Mouse (Mus musculus) C2C12 (cell line): ENCODE data around the gene Pmis2. TPM values are rescaled to one million over a fixed set of nuclear protein-coding genes. Genes with fewer than 3 reads are reported as not detected.

Experiments
- H3K27me3 ChIP-seq: one replicate; pipeline ENCODE4 v1.6.1; 2011; ENCODE audit not compliant: control insufficient read depth, insufficient read depth, insufficient read length
- H3K36me3 ChIP-seq: one replicate; pipeline ENCODE4 v1.6.1; 2011; ENCODE audit not compliant: control insufficient read depth, insufficient read depth
- H3K4me3 ChIP-seq: one replicate; pipeline ENCODE4 v1.5.1; 2011; ENCODE audit warnings: mild to moderate bottlenecking, control low read depth; ENCODE audit not compliant: poor library complexity, insufficient read depth, severe bottlenecking
- H3K79me2 ChIP-seq: one replicate; pipeline ENCODE4 v1.6.1; 2011; ENCODE audit not compliant: control insufficient read depth, insufficient read depth
- H3K79me3 ChIP-seq: one replicate; pipeline ENCODE4 v1.6.1; 2011; ENCODE audit warnings: low read depth, control low read depth
- H3ac ChIP-seq: one replicate; pipeline ENCODE3; 2011; ENCODE audit warnings: low read depth; ENCODE audit not compliant: control insufficient read depth, insufficient read length
- CEBPB ChIP-seq: IDR thresholded peaks from one replicate; pipeline ENCODE4 v1.6.1; 2011; ENCODE audit warnings: low read depth, mild to moderate bottlenecking, control low read depth, moderate library complexity
- CTCF ChIP-seq: IDR thresholded peaks from one replicate; pipeline ENCODE4 v1.5.1; 2011; ENCODE audit not compliant: control insufficient read depth, insufficient read depth, insufficient read length
- FOSL1 ChIP-seq: IDR thresholded peaks from one replicate; pipeline ENCODE4 v1.8.0; 2011; ENCODE audit warnings: mild to moderate bottlenecking, low read length; ENCODE audit not compliant: poor library complexity, insufficient read depth, severe bottlenecking
- MAX ChIP-seq: IDR thresholded peaks from one replicate; pipeline ENCODE4 v1.6.1; 2011; ENCODE audit warnings: mild to moderate bottlenecking, control low read depth
- MYOD1 ChIP-seq: IDR thresholded peaks from one replicate; pipeline ENCODE4 v1.6.1; 2011; ENCODE audit warnings: low read depth; ENCODE audit not compliant: control insufficient read depth, insufficient read length
- MYOG ChIP-seq: IDR thresholded peaks from one replicate; pipeline ENCODE4 v1.6.1; 2011; ENCODE audit not compliant: control insufficient read depth, insufficient read length; ENCODE audit errors: extremely low read depth
- USF1 ChIP-seq: IDR thresholded peaks from one replicate; pipeline ENCODE4 v1.6.1; 2011; ENCODE audit warnings: low read depth, mild to moderate bottlenecking, control low read depth, moderate library complexity
- polyA plus RNA-seq: library from polyadenylated mRNA; unstranded; fragments of >200 nt; fragmentation: generic; extraction: Trizol; gene quantifications from one replicate; pipeline ENCODE4 v1.2.1, GENCODE M21; 2012; ENCODE audit warnings: missing spikeins

The Pmis2 gene
- polyA plus RNA-seq, 1 experiment: not detected

DNA sequence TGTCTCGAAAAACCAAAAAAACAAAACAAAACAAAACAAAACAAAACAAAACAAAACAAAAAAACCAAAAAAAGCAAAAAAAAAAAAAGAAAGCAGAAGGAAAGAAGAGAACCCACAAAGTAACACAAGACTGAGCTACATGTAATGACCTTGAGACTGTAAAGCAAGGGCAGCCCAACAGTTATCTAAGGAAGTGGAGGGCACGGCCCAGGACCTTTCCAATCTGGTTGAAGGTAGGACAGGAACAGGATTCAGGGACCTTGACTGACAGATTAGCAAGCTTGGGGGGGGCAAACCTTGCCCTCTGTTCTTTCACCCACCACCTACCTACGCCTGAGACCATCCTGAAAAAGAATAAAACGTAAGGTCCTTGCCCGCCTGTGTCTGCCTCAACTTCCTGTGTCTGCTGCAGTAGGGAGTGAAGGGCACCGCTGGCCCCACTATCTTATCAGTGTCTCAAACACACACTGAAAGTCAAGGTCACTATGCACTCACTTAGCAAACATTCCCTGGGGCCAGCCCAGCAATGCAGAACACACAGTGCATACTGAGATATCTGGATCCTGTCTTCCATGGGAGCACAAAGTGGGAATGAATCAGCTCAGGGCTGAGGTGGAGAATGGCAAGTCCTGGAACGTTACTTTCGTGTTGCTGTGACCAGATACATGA, 34.9 kb upstream of the Pmis2 start:
- TF ChIP-seq MAX: no peak
- TF ChIP-seq USF1: no peak
- no peak for TF ChIP-seq MYOG
- no peak for TF ChIP-seq MYOD1
- TF ChIP-seq CEBPB: no peak
- no peak for TF ChIP-seq FOSL1
- TF ChIP-seq CTCF: no peak

GRCm38 (mm10) chr7:30698589-30698988, 27.2 kb upstream of the Pmis2 start, which contains the start of gene 2200002J24Rik:
Gene 2200002J24Rik, plus strand, starts transcription at chr7:30698926.
- Histone ChIP-seq H3K79me3 (no peaks in the 10 kb centered on the region), H3ac (no peak within 1 kb of the TSS), H3K79me2 (no peaks in the 10 kb centered on the region), H3K4me3 (no peak within 1 kb of the TSS), H3K27me3 (no peaks in the 10 kb centered on the region), H3K36me3 (no peaks in the 10 kb centered on the region)
- TF ChIP-seq CEBPB: no peak
- no peak for TF ChIP-seq MYOD1
- no peak for TF ChIP-seq CTCF
- no peak for TF ChIP-seq FOSL1
- no peak for TF ChIP-seq MYOG
- no peak for TF ChIP-seq MAX
- no peak for TF ChIP-seq USF1

More for the DNA sequence above, 34.9 kb upstream of the Pmis2 start:
- no peak overlapping the region for H3ac ChIP-seq
- H3K79me2 ChIP-seq: no peaks in the 10 kb centered on the region
- H3K4me3 ChIP-seq: no peak overlapping the region
- no peaks in the 10 kb centered on the region for H3K79me3 ChIP-seq
- no peaks in the 10 kb centered on the region for H3K36me3 ChIP-seq
- peaks cover 21% of the 10 kb centered on the region for H3K27me3 ChIP-seq

DNA sequence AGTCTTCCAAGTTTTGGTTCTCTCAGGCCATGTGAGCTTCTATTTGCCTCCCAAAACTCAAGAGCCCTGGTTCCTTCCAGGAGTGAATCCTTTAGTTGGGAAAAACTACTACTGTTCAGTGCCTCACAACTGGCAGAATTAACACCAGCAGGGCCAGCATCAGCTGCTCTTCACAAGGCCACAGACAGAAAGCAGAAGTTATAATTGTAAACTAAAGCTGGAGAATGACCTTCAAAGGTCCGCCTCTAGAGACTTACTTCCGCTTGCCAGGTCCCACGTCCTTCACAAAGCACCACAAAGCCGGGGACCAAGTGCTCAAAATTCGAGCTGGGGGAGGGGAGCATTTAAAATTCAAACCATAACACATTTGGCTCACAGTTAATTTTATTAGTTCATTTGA, 26.7 kb upstream of the Pmis2 start:
- no peak overlapping the region for H3K4me3 ChIP-seq
- no peaks in the 10 kb centered on the region for H3K36me3 ChIP-seq
- H3K79me3 ChIP-seq: no peaks in the 10 kb centered on the region
- no peaks in the 10 kb centered on the region for H3K79me2 ChIP-seq
- TF ChIP-seq USF1 (no peak), CTCF (no peak), CEBPB (no peak), FOSL1 (no peak), MAX (no peak), MYOG (no peak), MYOD1 (no peak)
- no peak overlapping the region for H3ac ChIP-seq
- H3K27me3 ChIP-seq: no peaks in the 10 kb centered on the region

DNA sequence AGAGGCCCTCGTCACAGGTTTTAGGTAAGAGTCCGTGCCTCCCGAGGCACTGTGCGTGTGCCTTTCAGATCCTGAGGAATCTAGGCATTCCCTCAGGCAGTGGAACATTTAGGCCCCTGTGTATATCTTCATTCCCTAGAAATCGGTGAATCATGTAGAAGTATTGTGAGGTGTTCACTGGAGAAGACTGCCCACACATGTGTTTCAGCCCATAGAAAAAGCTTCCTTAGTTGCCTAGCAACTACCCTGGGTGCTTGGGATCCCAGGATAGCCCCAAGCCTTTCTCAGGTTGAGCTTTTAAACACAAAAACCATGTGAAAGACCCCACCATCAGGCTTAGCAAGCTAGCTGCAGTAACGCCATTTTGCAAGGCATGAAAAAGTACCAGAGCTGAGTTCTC, 16.9 kb upstream of the Pmis2 start:
- Histone ChIP-seq H3K4me3 (no peak overlapping the region), H3K79me3 (no peaks in the 10 kb centered on the region), H3K27me3 (peaks cover 13% of the 10 kb centered on the region), H3K36me3 (no peaks in the 10 kb centered on the region), H3K79me2 (no peaks in the 10 kb centered on the region), H3ac (no peak overlapping the region)
- TF ChIP-seq FOSL1 (no peak), USF1 (no peak), MAX (no peak), MYOG (no peak), CTCF (no peak), MYOD1 (no peak), CEBPB (no peak)

GRCm38 (mm10) chr7:30683425-30683824, 12.0 kb upstream of the Pmis2 start:
- TF ChIP-seq CTCF (no peak), MAX (no peak), MYOD1 (no peak), MYOG (no peak), FOSL1 (no peak), CEBPB (no peak)
- Histone ChIP-seq H3ac (no peak overlapping the region), H3K79me2 (no peaks in the 10 kb centered on the region), H3K4me3 (no peak overlapping the region), H3K27me3 (peaks cover 23% of the 10 kb centered on the region), H3K36me3 (no peaks in the 10 kb centered on the region), H3K79me3 (no peaks in the 10 kb centered on the region)

- peaks cover 14% of the 10 kb centered on the region for H3K27me3 ChIP-seq
- no peaks in the 10 kb centered on the region for H3K36me3 ChIP-seq
- TF ChIP-seq USF1 (no peak), MYOD1 (no peak), FOSL1 (no peak), MYOG (no peak), CEBPB (no peak), MAX (no peak), CTCF (no peak)
- H3ac ChIP-seq: no peak overlapping the region
- no peaks in the 10 kb centered on the region for H3K79me3 ChIP-seq
- H3K79me2 ChIP-seq: no peaks in the 10 kb centered on the region
- H3K4me3 ChIP-seq: no peak overlapping the region
These were observed 10.5 kb upstream of the Pmis2 start for GRCm38 (mm10) chr7:30681897-30682296.
